Mouse (Mus musculus): ENCODE data around the gene Crb3.

The Crb3 gene

GRCm38 (mm10) chr17:57104496-57104895 lies 45.6 kb downstream of the Crb3 start:
- no peak for ATAC-seq (ENCODE audit: insufficient number of reproducible peaks, low FRiP score, low TSS enrichment)

GRCm38 (mm10) chr17:57105181-57106034 lies 46.5 kb downstream of the Crb3 start, which contains the start of gene Tnfsf9:
Gene Tnfsf9 (plus strand): TSS chr17:57105325.
- peak; percentile 75 for ATAC-seq (ENCODE audit: insufficient number of reproducible peaks, low FRiP score, low TSS enrichment)

DNA sequence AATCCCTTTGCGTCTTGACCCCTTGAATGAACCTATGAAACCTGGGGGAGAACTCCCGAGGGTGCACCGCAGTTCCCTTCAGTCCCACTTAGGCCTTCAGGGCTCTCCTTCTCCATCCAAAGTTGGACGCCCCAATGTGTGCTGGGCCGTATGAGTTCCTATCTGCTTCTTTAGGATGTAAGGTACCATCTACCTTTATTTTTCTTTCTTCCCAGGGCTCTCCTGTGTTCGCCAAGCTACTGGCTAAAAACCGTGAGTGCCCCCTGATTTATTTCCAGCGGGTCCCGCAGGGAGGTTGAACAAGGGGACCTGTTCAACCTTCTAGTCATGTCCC lies 47.1 kb downstream of the Crb3 start:
- ATAC-seq (ENCODE audit: insufficient number of reproducible peaks, low FRiP score, low TSS enrichment) = no peak

DNA sequence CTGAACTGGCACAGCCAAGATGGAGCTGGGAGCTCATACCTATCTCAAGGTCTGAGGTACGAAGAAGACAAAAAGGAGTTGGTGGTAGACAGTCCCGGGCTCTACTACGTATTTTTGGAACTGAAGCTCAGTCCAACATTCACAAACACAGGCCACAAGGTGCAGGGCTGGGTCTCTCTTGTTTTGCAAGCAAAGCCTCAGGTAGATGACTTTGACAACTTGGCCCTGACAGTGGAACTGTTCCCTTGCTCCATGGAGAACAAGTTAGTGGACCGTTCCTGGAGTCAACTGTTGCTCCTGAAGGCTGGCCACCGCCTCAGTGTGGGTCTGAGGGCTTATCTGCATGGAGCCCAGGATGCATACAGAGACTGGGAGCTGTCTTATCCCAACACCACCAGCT lies 48.2 kb downstream of the Crb3 start:
- no peak for ATAC-seq (ENCODE audit: insufficient number of reproducible peaks, low FRiP score, low TSS enrichment)

- no peak for ATAC-seq (ENCODE audit: insufficient number of reproducible peaks, low FRiP score, low TSS enrichment)
These were observed 49.2 kb downstream of the Crb3 start for GRCm38 (mm10) chr17:57108040-57108665.

DNA sequence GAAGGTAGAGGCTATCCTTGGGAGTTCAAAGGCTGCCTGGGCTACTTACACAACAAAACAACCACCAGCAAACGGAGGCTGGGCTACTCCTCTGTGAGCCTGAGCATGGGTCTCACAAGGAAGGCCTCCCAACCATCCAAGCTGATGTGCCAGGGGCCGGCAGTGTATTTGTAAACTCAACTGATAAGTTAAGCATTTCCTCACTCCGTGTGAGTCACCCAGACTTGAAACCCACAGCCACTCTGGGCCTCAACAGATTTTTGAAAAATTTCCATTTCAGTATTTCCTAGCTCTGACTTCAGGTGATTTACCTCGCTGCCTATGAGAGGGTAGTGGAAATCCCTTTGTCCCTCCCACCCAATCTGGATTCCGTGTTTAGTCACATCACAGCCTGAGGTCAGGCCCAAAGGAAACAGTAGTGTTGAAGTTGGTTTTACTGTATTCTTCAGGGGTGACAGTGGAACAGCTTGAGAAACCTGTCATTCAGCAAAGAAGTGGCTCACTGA lies 49.8 kb downstream of the Crb3 start:
- no peak for ATAC-seq (ENCODE audit: insufficient number of reproducible peaks, low FRiP score, low TSS enrichment)

GRCm38 (mm10) chr17:57110005-57110404 lies 51.1 kb downstream of the Crb3 start:
- ATAC-seq (ENCODE audit: insufficient number of reproducible peaks, low FRiP score, low TSS enrichment) = no peak

- ATAC-seq (ENCODE audit: insufficient number of reproducible peaks, low FRiP score, low TSS enrichment) = no peak
These were observed 54.0 kb downstream of the Crb3 start for GRCm38 (mm10) chr17:57112768-57113474.

Data from cerebellum, adult (tissue).